Mouse (Mus musculus) MEL (cell line): ENCODE measurements around the gene Rassf10.

Experiments
- CTCF ChIP-seq, 3 experiments: IDR thresholded peaks in 2 of 3; conservative IDR thresholded peaks in 1 of 3; 2 replicates each; pipeline ENCODE4 v1.5.1; 2011 to 2012; ENCODE audit warnings: low read length in 3 of 3, low read depth in 2 of 3, mild to moderate bottlenecking in 2 of 3, improper control_type of control experiment in 1 of 3, inconsistent platforms in 1 of 3, mixed read lengths in 1 of 3, moderate library complexity in 1 of 3; ENCODE audit not compliant: control insufficient read depth in 1 of 3, insufficient read depth in 1 of 3, poor library complexity in 1 of 3, severe bottlenecking in 1 of 3
- E2F4 ChIP-seq: IDR thresholded peaks from 2 replicates; pipeline ENCODE4 v1.6.1; 2011; ENCODE audit warnings: low read depth, low read length, improper control_type of control experiment, borderline replicate concordance
- ELF1 ChIP-seq: IDR thresholded peaks from 2 replicates; pipeline ENCODE4 v1.6.1; 2014; ENCODE audit warnings: low read depth, mild to moderate bottlenecking, inconsistent platforms, low read length, improper control_type of control experiment, moderate library complexity
- EP300 ChIP-seq, 2 experiments: IDR thresholded peaks; 2 replicates each; pipeline ENCODE4 v1.6.1; 2011; ENCODE audit warnings: improper control_type of control experiment in 2 of 2, low read length in 2 of 2, low read depth in 1 of 2, mild to moderate bottlenecking in 1 of 2
- GABPA ChIP-seq: IDR thresholded peaks from 2 replicates; pipeline ENCODE4 v1.6.1; 2012; ENCODE audit warnings: low read depth, mild to moderate bottlenecking, inconsistent platforms, low read length, improper control_type of control experiment, moderate library complexity
- GATA1 ChIP-seq: IDR thresholded peaks from 2 replicates; pipeline ENCODE4 v1.6.1; 2011; ENCODE audit warnings: low read depth, low read length, improper control_type of control experiment
- MXI1 ChIP-seq: IDR thresholded peaks from 2 replicates; pipeline ENCODE4 v1.6.1; 2011; ENCODE audit warnings: mild to moderate bottlenecking, low read depth, low read length, improper control_type of control experiment
- NRF1 ChIP-seq: IDR thresholded peaks from 2 replicates; pipeline ENCODE4 v1.6.1; 2014; ENCODE audit warnings: low read depth, mild to moderate bottlenecking, inconsistent platforms, low read length, improper control_type of control experiment, moderate library complexity; ENCODE audit not compliant: poor library complexity, insufficient read depth, severe bottlenecking
- POLR2A ChIP-seq, 2 experiments: IDR thresholded peaks; 2 replicates each; pipeline ENCODE4 v1.6.1; 2011 to 2012; ENCODE audit warnings: low read length in 2 of 2, mild to moderate bottlenecking in 2 of 2, control low read depth in 1 of 2, improper control_type of control experiment in 1 of 2, low read depth in 1 of 2, moderate library complexity in 1 of 2; ENCODE audit not compliant: control insufficient read depth in 1 of 2, insufficient read depth in 1 of 2, poor library complexity in 1 of 2
- TAL1 ChIP-seq: IDR thresholded peaks from 2 replicates; pipeline ENCODE4 v1.6.1; 2012; ENCODE audit warnings: mild to moderate bottlenecking, inconsistent platforms, low read length, moderate library complexity, mixed read lengths

DNA sequence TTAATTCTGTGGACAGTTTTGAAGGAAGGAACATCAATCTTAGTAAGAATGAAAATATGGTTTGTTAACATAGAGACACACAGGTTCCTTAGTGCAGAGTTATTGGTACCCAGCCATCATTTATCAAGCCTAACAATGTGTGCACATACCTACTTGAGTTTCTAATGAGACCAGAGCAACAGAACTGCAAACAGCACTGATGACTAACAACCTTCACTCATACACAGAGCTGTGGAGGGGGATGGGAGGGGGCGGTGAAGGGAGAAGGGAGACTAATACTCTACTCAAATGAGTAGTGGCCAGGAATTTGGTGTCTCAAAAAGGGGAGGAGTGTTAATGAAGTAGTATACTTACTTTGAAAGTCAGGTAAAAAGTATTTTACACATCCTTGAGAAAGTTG lies 10.7 kb upstream of the Rassf10 start:
- TF ChIP-seq CTCF (IDR thresholded peaks at IDR 0.05 in 2 of 3, conservative IDR thresholded peaks at IDR 0.05 in 1 of 3; ENCODE audit: control insufficient read depth in 1 of 3, insufficient read depth in 1 of 3, low read depth in 2 of 3, low read length in 3 of 3, poor library complexity in 1 of 3, severe bottlenecking in 1 of 3) (no peak), E2F4 (no peak), GATA1 (no peak), TAL1 (no peak), MXI1 (no peak), GABPA (no peak), POLR2A (IDR thresholded peaks at IDR 0.05; ENCODE audit: control insufficient read depth in 1 of 2, insufficient read depth in 1 of 2, low read depth in 1 of 2, low read length in 2 of 2, poor library complexity in 1 of 2) (no peak), ELF1 (no peak), NRF1 (no peak), EP300 (IDR thresholded peaks at IDR 0.05; ENCODE audit: low read depth in 1 of 2, low read length in 2 of 2) (no peak)
